Mouse (Mus musculus) adrenal gland, postnatal 25 days (tissue): ENCODE data around the gene Slc22a12. TPM values are rescaled to one million over a fixed set of nuclear protein-coding genes. Genes with fewer than 3 reads are reported as not detected.

Experiments
- DNase-seq: peaks from one replicate; pipeline ENCODE4 v3.0.0; 2021; ENCODE audit warnings: mixed read lengths
- microRNA-seq, 2 experiments: library from miRNA; unstranded; fragments of <30 nt; microRNA quantifications; one replicate each; pipeline ENCODE4 v1.2.0; 2021
- total RNA-seq: library from RNA; stranded (reverse); gene quantifications from 2 replicates; pipeline ENCODE4 v1.2.3, GENCODE M21; 2021

Gene Slc22a12
- total RNA-seq, 1 experiment from 2014 or later, result not detected

DNA sequence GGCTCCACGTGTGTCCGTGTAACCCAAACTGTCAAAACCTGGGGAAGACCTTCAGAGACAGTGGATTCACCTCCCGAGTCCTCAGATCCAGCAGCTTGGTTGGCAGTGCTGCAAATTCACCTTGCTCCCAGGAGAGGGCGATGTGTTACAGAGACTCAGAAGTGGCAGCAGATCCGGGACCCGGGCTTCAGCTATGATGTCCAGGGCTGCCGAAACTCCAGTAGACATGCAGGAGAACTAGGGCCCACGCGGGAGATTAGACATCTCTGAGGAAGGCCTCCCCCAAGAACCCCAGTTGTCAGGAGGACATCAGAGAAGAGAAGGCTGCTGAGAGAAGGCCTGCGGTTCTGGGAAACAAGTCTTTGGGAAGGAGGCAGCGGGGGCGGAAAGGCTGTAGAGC is 50.7 kb downstream of the Slc22a12 start:
- peak; percentile 56 for DNase-seq

DNA sequence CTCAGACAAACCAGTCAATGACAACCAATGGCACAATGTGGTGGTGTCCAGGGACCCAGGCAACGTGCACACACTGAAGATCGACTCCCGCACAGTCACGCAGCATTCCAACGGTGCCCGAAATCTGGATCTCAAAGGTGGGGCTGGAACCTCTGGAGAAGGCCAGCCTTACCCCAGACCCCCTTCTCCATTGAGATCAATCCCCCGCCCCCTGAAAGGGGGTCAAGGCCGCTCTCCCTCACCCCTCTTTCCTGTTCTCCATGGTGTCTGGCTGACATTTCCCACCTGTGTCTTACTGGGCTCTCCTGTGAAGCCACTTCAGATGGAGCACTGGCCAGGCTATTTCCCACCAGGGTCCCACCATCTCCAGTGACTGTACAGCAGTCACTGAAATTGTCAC is 51.3 kb downstream of the Slc22a12 start:
- DNase-seq, result no peak

DNA sequence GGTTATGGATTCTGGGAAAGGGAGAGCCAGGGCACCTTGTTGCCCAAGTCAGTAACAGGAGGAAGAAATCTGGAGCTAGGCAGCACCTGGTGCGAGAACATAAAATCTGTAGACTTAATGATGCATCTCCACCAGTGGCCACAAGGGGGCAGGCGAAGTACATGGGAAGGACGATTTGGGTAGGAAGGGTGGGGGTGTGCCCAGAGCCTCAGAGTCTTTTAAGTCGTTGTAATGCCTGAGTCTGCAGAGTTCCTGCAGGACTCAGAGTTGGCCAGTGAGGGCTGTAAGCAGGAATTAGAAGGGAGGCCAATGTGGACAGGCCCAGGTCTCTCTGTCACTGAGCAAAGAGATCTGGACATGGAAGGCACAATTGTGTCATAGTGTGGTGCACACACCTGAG is 53.8 kb downstream of the Slc22a12 start:
- peak; percentile 87 for DNase-seq

Small RNA genes within 50 kb of the gene (microRNA-seq; reads per million reads assigned to microRNA genes)
- 0 reads per million in 2 experiments for gene Gm26460

Other genes with a start within 250 kb of the Slc22a12 start
- 22.8 and 34.2 TPM in 2 replicates for gene Cdc42bpg, start 236.6 kb downstream of the Slc22a12 start, total RNA-seq
- gene Men1, start 208.1 kb downstream of the Slc22a12 start, total RNA-seq, result 60.1 and 69.7 TPM in 2 replicates
- 44.7 and 56.3 TPM in 2 replicates for gene Map4k2, start 201.9 kb downstream of the Slc22a12 start, total RNA-seq
- gene Sf1, start 179.3 kb downstream of the Slc22a12 start, total RNA-seq, result 211 and 245 TPM in 2 replicates
- gene Pygm, start 158.6 kb downstream of the Slc22a12 start, total RNA-seq, result 61.6 and 85.9 TPM in 2 replicates
- gene Rasgrp2, start 143.7 kb downstream of the Slc22a12 start, total RNA-seq, result 37.6 and 39.5 TPM in 2 replicates
- 11.1 and 12.7 TPM in 2 replicates for gene Nrxn2, start 124.3 kb downstream of the Slc22a12 start, total RNA-seq